Mouse (Mus musculus) olfactory bulb, adult 2 months (tissue): ENCODE measurements around the gene Pdcd11.

Source experiments
- CTCF ChIP-seq: fragments of 200-500 bp; IDR thresholded peaks from 2 replicates; pipeline ENCODE4 v1.5.1; 2012; ENCODE audit warnings: low read depth, mild to moderate bottlenecking, low read length, moderate library complexity; ENCODE audit not compliant: insufficient read depth
- POLR2A ChIP-seq: fragments of 200-500 bp; IDR thresholded peaks from 2 replicates; pipeline ENCODE4 v1.6.1; 2012; ENCODE audit warnings: mild to moderate bottlenecking, low read depth, low read length, moderate library complexity; ENCODE audit not compliant: insufficient read depth

- TF ChIP-seq CTCF = no peak
- TF ChIP-seq POLR2A = no peak
These were observed 46.5 kb downstream of the Pdcd11 start for GRCm38 (mm10) chr19:47137051-47137581.
